Mouse (Mus musculus) cerebellum, adult 9-10 months (tissue): Measurements from ENCODE around the gene Olfr324.

ENCODE experiments used
- DNase-seq: peaks from one replicate; pipeline ENCODE4 v3.0.0; 2022

Olfr324 gene

DNA sequence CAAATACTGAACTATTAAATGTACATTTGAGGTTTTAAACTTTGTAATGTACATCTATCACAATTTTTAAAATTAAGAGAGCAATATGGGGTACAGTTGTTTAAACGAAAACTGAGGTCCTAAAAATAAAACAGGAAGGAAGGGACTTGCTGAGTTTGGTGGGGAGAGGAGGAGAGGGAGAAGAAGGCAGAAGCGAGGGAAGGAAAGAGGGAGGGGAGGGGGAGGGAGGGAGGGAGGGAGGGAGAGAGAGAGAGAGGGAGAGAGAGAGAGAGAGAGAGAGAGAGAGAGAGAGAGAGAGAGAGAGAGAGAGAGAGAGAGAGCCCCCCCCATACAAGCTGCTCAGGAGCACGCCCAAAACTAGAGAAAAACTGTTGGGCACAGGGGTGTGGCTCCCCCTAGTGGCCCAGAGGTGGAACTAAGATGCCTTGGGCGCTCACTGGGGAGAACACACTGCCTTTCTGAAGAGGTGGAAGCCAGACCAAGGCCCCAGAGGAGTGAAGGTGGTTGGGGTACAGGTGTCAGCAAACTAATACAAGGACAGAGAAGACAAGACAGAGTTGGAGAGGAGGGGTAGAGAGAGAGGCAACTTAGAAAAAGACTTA, 41.6 kb downstream of the Olfr324 start:
- peak; percentile 4 for DNase-seq

DNA sequence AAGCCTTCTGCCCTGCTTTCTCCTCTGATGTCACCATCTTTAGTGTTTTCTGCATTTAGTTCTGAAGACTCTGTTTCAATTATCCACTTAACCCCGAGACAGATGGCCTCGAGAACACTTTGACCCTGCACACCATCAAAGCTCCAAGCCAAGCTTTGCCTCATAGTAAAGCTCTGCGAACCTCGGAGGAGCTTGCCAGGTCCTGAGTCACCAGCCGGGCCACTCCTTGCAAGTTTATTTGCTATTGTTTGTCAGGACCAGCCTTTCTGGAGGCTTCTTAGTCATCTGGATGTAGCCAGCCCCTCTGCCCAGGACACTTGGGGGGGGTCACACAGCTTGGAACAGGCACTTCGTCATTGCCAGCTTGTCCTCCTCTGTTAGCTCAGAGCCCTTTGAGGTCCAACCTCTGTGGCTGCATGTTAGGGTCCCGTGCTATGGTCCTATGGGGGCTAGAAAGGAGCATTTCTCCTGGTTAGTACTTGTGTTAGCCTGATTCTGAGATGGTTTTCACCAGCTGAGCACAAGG, 43.3 kb downstream of the Olfr324 start:
- no peak for DNase-seq

DNA sequence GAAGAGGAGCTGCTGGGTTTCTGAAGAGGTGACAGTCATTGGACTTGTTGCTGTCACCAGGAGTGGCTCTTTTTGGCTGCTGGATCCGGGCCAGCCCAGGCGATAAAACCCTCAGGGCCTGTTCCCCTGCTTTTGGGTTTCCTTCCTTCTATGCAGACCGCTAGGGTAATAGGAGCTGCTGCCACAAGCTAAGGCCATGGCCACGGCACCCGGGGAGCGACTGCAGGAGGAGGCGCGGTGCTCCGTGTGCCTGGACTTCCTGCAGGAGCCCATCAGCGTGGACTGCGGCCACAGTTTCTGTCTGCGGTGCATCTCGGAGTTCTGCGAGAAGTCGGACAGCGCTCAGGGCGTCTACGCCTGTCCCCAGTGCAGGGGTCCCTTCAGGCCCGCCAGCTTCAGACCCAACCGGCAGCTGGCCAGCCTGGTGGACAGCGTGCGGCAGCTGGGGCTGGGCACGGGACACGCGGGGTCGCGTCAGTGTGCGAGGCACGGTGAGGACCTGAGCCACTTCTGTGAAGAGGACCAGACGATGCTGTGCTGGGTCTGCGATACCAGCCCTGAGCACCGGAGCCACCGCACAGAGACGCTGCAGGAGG, 45.5 kb downstream of the Olfr324 start, which contains the start of gene Trim58:
Gene Trim58, plus strand, starts transcription at position 194 of the 596 bp plus-strand sequence.
- DNase-seq = no peak

DNA sequence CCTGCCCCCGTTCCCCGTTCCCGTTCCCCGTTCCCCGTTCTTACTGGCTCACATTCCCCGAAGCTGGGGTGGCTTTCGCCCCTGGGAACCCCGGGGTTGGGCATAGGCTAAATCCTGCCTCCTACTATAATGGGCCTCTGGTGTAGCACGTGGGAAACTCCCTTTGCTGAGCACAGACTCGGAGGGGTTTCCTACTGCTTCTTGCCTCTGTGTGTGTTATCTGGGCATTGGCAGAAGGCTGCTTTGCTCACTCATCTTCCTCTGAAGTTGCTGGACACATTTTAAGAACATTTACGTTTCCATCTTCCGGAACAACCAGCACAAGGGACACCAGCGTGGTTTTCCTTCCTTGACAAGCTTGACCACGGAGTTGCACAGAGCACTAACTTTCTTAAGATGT, 46.1 kb downstream of the Olfr324 start:
- DNase-seq = no peak

DNA sequence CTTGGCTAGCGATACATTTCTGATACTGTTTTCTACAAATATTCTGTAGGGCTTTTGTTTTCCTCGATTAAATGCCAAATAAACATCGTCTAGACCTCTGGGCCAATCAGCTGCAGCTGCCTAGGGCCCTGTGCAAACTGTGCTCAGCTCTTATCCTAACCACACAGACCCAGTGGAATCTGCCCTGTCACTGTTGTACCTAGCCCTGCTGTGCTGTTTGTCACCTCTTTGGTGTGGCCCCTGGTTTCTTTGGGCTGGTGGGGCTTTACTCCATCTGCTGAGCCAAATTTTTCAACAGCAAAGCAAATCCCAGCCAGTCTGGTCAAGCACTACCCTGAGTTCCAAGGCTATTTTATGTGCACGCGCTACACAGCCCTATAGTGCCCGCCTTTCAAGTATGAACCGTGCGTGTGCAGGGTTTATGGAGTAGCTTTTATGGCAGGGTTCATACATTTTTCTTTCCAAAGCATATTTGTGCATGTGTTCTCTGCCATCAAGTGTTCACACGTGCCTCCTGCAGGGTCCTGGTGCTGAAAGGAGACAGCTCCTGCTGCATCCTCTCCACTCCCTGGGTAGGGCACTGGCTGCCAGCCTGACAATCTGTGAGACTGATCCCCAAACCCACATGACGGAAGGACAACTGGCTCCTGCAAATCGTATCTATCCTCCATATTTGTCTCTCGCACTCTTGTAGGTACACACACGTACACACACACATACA, 46.9 kb downstream of the Olfr324 start:
- no peak for DNase-seq

DNA sequence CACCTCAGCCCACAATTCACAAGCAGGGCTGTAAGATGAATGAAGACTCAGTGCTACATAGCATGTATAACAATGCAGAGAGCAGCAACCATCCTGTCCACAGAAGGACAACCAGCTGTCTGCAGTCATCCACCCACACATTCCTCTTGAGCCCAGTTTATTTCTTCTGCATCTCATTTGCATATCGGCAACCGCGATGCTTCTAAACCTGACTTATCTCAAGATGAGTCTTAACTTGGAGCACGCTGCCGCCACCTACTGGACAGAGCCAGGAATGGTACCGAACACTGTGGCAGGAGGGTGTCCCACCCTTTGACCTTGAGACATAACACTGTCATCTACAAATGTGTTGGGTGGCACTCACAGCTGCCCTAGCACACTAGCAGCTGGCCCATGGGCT, 48.4 kb downstream of the Olfr324 start:
- no peak for DNase-seq
